Mouse (Mus musculus) ovary, adult 2 months (tissue): ENCODE measurements around the gene Cst11. TPM values are rescaled to one million over a fixed set of nuclear protein-coding genes. Genes with fewer than 3 reads are reported as not detected.

ENCODE experiments used
- polyA plus RNA-seq: library from polyadenylated mRNA; depleted of rRNA; stranded (reverse); fragments of >200 nt; gene quantifications from 2 replicates; pipeline ENCODE4 v1.2.3, GENCODE M21; 2012; rRNA removed

Cst11 gene
- not detected in 2 replicates for polyA plus RNA-seq

GRCm38 (mm10) chr2:148771397-148771796, at the start of gene Cst11:
Gene Cst11 (minus strand): TSS chr2:148771497.

GRCm38 (mm10) chr2:148819909-148820308, 48.6 kb upstream of the Cst11 start, which contains the start of gene Cst13:
Gene Cst13 (plus strand): TSS chr2:148820081.

GRCm38 (mm10) chr2:148798485-148798884, 27.2 kb upstream of the Cst11 start, which contains the start of gene Cst8:
Gene Cst8 (plus strand): TSS chr2:148798785.

GRCm38 (mm10) chr2:148789142-148789541, 17.8 kb upstream of the Cst11 start, which contains the start of gene Cst12:
Gene Cst12 (plus strand): TSS chr2:148789361.

GRCm38 (mm10) chr2:148781709-148782108, 10.4 kb upstream of the Cst11 start, which contains the start of gene 8030411F24Rik:
Gene 8030411F24Rik (plus strand): TSS chr2:148782009.

GRCm38 (mm10) chr2:148750058-148750457, 21.2 kb downstream of the Cst11 start, which contains the start of gene Cstl1:
Gene Cstl1 (plus strand): TSS chr2:148750358.

GRCm38 (mm10) chr2:148732327-148733000, 38.8 kb downstream of the Cst11 start, which contains the start of gene Napb:
Gene Napb (minus strand): TSS chr2:148732467.

Other genes starting within 250 kb of the Cst11 start
- 25.0 and 31.6 TPM in 2 replicates for gene Nxt1, start 98.9 kb downstream of the Cst11 start, polyA plus RNA-seq
- 17.9 and 22.8 TPM in 2 replicates for gene Gzf1, start 90.5 kb downstream of the Cst11 start, polyA plus RNA-seq
- gene Napb, start 39.0 kb downstream of the Cst11 start, polyA plus RNA-seq = 0.71 and 1.1 TPM in 2 replicates
- not detected in 2 replicates for gene Cstl1, start 21.1 kb downstream of the Cst11 start, polyA plus RNA-seq
- not detected in 2 replicates for gene 8030411F24Rik, start 10.5 kb upstream of the Cst11 start, polyA plus RNA-seq
- gene Cst12, start 17.9 kb upstream of the Cst11 start, polyA plus RNA-seq = 1.4 and 2.5 TPM in 2 replicates
- gene Cst8, start 27.3 kb upstream of the Cst11 start, polyA plus RNA-seq = 4.9 and 10.0 TPM in 2 replicates
- not detected in 2 replicates for gene Cst13, start 48.6 kb upstream of the Cst11 start, polyA plus RNA-seq
- not detected in 2 replicates for gene Cst9, start 63.6 kb upstream of the Cst11 start, polyA plus RNA-seq
- 0.68 and 0.75 TPM in 2 replicates for gene 9230104L09Rik, start 93.5 kb upstream of the Cst11 start, polyA plus RNA-seq
- 849 and 1,124 TPM in 2 replicates for gene Cst3, start 104.2 kb upstream of the Cst11 start, polyA plus RNA-seq
- gene Gm1330, start 231.8 kb upstream of the Cst11 start, polyA plus RNA-seq = not detected in 2 replicates
- gene Gm10750, start 245.7 kb upstream of the Cst11 start, polyA plus RNA-seq = not detected in 2 replicates